Mouse (Mus musculus): ENCODE measurements around the gene Lrrk1. TPM values are rescaled to one million over a fixed set of nuclear protein-coding genes. Genes with fewer than 3 reads are reported as not detected.

The Lrrk1 gene
- polyA plus RNA-seq, 1 experiment = 76.4 TPM

DNA sequence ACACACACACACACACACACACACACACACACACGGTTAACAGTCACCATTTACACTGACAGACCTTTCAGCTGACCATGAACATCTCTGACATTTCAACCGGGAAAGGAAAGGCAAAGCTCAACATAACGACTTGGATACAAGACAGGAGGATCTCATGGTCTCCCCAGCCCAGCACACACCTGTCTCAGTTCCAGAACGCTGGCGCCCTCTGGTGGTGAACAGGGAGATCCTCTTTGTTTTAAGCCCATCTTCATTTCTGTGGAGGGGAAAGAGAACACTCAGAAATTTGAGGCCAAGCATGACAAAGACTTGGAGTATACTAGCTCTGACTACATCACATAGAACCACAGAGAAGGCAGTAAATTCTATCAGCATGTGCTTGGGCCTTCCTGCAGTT lies 87.5 kb downstream of the Lrrk1 start:
- no peak for TF ChIP-seq POLR2A (IDR thresholded peaks at IDR 0.05; ENCODE audit: borderline replicate concordance, extremely low read depth, low read depth, low read length)
- peak; percentile 81 for TF ChIP-seq CTCF (IDR thresholded peaks at IDR 0.05; ENCODE audit: insufficient read depth, low read length)

DNA sequence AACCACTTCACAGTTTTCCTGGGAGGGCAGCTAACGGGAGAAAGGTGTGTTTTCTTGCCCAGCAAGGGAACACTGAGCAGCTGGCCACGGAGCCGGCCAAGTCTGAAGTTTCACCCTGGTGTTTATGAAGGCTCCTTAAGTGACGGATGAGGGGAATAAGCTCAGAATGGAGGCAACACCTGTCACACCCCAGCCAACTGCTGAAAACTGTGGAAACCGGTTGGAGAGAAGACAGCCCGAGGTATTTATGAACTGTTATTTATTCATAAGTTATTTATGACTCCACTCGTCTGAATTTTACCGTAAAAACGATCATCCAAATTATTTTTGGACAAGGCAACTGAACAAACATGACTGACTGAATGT lies 90.5 kb downstream of the Lrrk1 start:
- WGBS = 75% methylated on average over 9 of the region's 9 CpGs
- no peak for DNase-seq
- no peak for TF ChIP-seq POLR2A (IDR thresholded peaks at IDR 0.05; ENCODE audit: borderline replicate concordance, extremely low read depth, low read depth, low read length)
- TF ChIP-seq CTCF (IDR thresholded peaks at IDR 0.05; ENCODE audit: insufficient read depth, low read length) = no peak
- Histone ChIP-seq H3K4me1 (ENCODE audit: control insufficient read depth, insufficient read depth, low read length) (no peaks in the 10 kb centered on the region), H3K4me3 (replicated peaks; ENCODE audit: extremely low read depth, low read depth, low read length) (no peak overlapping the region)

More for the DNA sequence above, 87.5 kb downstream of the Lrrk1 start:
- Histone ChIP-seq H3K4me3 (replicated peaks; ENCODE audit: extremely low read depth, low read depth, low read length) (no peak overlapping the region), H3K4me1 (ENCODE audit: control insufficient read depth, insufficient read depth, low read length) (0 out of 2 replicates have a peak, but pooled peaks cover 2% of the 10 kb centered on the region)
- WGBS = 14% methylated on average over 5 of the region's 5 CpGs
- peak; percentile 74 for DNase-seq

GRCm38 (mm10) chr7:66296921-66297655 lies 91.1 kb downstream of the Lrrk1 start:
- 71% methylated on average over 12 of the region's 12 CpGs for WGBS
- DNase-seq = no peak
- Histone ChIP-seq H3K4me3 (replicated peaks; ENCODE audit: extremely low read depth, low read depth, low read length) (no peak overlapping the region), H3K4me1 (ENCODE audit: control insufficient read depth, insufficient read depth, low read length) (no peaks in the 10 kb centered on the region)
- TF ChIP-seq CTCF (IDR thresholded peaks at IDR 0.05; ENCODE audit: insufficient read depth, low read length) (no peak), POLR2A (IDR thresholded peaks at IDR 0.05; ENCODE audit: borderline replicate concordance, extremely low read depth, low read depth, low read length) (no peak)

DNA sequence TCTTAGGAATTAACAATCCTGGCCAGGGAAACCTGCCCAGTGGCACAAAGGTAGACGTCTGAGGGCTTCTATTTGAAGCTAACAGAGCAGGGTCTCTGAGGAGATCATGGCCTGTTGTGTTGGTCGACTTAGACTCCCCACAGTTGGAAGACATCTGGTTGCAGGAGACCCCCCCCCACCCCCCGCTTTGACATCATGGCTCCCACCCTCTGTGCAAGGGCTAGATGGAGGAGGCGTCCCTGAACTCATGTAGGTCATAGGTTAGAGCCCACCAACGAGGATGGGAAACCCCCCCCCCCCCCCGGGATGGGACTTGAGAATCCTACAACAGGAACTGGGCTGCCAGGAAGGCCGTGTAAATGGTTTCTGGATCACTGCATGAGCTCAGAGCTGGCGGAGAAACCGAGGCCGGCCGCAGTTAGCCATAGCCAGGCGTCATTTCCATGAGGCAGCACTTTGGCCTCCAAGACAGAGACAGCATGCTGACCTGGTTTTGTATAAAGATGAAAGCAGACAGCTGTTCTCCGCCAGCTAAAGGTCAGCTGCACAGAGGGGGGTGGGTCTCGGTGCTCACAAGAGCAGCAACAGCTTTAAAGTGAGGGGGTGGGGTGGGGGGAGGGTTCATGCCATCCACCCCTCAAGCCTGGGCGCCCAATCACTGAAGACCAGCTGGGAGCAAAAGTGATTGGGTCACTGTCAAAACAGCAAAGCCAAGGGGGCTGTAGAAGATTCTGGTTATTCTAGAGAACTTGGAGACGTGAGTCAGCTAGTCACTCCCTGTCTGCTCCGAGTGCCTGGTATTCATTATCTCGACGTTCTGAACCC lies 95.4 kb downstream of the Lrrk1 start:
- WGBS = 71% methylated on average over 19 of the region's 19 CpGs
- Histone ChIP-seq H3K4me3 (replicated peaks; ENCODE audit: extremely low read depth, low read depth, low read length) (no peak overlapping the region), H3K4me1 (ENCODE audit: control insufficient read depth, insufficient read depth, low read length) (no peaks in the 10 kb centered on the region)
- no peak for DNase-seq
- TF ChIP-seq POLR2A (IDR thresholded peaks at IDR 0.05; ENCODE audit: borderline replicate concordance, extremely low read depth, low read depth, low read length) (no peak), CTCF (IDR thresholded peaks at IDR 0.05; ENCODE audit: insufficient read depth, low read length) (no peak)

DNA sequence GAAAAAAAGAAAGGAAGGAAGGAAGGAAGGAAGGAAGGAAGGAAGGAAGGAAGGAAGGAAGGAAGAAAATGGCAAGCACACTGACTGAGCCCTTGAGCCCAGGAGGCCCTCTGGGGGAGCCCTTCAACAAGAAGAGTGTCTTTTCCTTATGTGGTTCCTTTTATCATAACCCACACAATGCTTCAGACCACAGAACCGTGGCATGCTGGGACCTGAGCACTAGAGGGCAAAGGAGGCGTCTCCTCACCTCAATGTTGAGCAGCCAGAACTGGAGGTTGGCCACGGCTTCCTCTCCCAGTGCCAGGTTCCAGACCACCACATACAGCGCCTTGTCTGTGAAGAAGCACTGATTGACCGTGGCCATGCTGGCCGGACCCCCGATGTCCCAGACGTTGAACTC lies 96.1 kb downstream of the Lrrk1 start:
- WGBS = 81% methylated on average over 8 of the region's 8 CpGs
- no peak for TF ChIP-seq POLR2A (IDR thresholded peaks at IDR 0.05; ENCODE audit: borderline replicate concordance, extremely low read depth, low read depth, low read length)
- TF ChIP-seq CTCF (IDR thresholded peaks at IDR 0.05; ENCODE audit: insufficient read depth, low read length) = no peak
- no peak for DNase-seq
- H3K4me3 ChIP-seq (replicated peaks; ENCODE audit: extremely low read depth, low read depth, low read length) = no peak overlapping the region
- no peaks in the 10 kb centered on the region for H3K4me1 ChIP-seq (ENCODE audit: control insufficient read depth, insufficient read depth, low read length)

DNA sequence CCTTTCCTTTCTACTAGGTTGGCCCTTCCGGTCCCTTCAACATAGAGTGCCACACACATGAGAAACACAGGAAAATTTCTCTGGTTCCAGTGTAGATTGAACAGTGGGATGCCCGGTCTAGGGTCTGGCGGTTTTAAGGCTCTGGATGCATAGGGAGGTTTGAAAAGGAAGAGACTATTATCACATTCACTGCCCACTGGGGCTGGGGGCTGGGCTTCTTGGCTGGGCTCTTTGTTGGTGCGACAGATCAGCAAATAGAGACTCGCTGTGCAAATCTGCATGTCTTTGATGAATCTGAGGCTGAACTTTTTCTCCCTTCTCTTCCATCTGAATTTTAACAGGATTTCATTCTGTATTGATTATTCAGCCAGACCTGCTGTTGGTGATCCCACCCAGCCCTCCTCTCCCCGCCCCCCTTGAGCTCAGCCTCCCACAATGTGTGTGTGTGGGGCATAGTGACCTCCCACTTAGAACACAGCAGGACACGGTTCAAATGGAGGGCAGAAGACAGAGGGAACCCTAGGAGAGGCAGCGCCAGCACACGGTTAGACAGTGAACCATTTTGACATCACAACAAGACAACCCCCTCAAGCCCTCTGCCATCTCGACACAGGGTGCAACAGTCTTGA lies 105.1 kb downstream of the Lrrk1 start:
- Histone ChIP-seq H3K4me1 (ENCODE audit: control insufficient read depth, insufficient read depth, low read length) (no peaks in the 10 kb centered on the region), H3K4me3 (replicated peaks; ENCODE audit: extremely low read depth, low read depth, low read length) (no peak overlapping the region)
- no peak for DNase-seq
- 65% methylated on average over 10 of the region's 10 CpGs for WGBS
- TF ChIP-seq CTCF (IDR thresholded peaks at IDR 0.05; ENCODE audit: insufficient read depth, low read length) = no peak
- no peak for TF ChIP-seq POLR2A (IDR thresholded peaks at IDR 0.05; ENCODE audit: borderline replicate concordance, extremely low read depth, low read depth, low read length)

DNA sequence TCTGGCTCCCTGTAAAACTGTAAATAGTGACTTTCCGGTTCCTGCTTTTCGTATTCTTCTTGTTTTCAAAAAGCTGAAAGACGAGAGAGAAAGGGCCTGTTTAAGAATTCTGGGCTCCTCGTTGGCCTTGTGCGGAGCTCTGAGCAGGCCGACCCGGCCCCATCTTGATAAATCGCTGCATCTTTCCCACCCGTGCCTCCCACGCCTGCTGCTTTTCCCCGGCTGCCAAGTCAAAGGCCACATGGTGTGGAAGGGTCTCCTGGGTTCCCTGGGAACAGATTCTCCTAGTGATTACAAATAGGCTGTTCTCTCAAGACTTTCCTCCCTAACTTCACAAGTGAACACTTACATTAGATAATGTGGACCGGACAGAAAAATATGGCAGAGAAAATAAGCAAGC lies 105.9 kb downstream of the Lrrk1 start:
- 74% methylated on average over 12 of the region's 12 CpGs for WGBS
- no peak for DNase-seq
- Histone ChIP-seq H3K4me1 (ENCODE audit: control insufficient read depth, insufficient read depth, low read length) (no peaks in the 10 kb centered on the region), H3K4me3 (replicated peaks; ENCODE audit: extremely low read depth, low read depth, low read length) (no peak overlapping the region)
- no peak for TF ChIP-seq CTCF (IDR thresholded peaks at IDR 0.05; ENCODE audit: insufficient read depth, low read length)
- no peak for TF ChIP-seq POLR2A (IDR thresholded peaks at IDR 0.05; ENCODE audit: borderline replicate concordance, extremely low read depth, low read depth, low read length)

DNA sequence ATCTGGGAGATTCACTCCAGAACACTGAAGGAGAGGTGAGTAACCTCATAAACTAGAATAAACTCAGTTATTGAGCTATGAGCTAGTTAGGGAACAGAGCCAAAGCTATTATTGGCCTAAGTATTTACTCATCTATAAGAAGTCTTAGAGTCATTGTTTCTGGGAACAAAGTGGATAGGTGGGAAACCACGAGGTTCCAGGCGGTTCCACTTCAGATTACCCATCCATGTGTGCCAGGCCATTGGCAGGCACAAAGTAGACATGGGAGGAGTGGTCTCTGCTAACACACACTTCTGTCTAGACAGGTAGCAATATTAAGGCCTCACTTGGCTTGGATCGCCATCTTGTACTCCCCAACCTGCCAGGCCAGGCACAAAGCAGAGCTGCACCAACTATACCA lies 110.1 kb downstream of the Lrrk1 start:
- no peak for TF ChIP-seq CTCF (IDR thresholded peaks at IDR 0.05; ENCODE audit: insufficient read depth, low read length)
- TF ChIP-seq POLR2A (IDR thresholded peaks at IDR 0.05; ENCODE audit: borderline replicate concordance, extremely low read depth, low read depth, low read length) = no peak
- no peak overlapping the region for H3K4me3 ChIP-seq (replicated peaks; ENCODE audit: extremely low read depth, low read depth, low read length)
- H3K4me1 ChIP-seq (ENCODE audit: control insufficient read depth, insufficient read depth, low read length) = no peaks in the 10 kb centered on the region
- 68% methylated on average over 3 of the region's 3 CpGs for WGBS
- DNase-seq = peak; percentile 18

DNA sequence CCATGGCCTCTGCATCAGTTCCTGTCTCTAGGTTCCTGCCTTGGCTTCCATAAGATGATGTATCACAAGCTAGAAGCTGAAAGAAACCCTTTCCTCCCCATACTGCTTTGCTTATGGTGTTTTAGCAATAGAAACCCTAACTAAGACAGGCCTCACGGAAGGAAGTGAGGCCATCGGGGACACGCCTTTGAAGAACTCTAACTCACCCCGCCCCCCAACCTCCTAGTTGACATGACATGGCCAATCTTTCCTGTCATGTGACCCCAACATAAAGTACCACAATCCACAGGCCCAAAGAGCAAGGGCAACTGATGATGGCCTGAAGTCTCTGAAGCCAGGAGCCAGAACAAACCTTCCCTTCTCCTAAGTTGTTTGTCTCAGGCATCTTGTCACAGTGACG lies 114.7 kb downstream of the Lrrk1 start:
- Histone ChIP-seq H3K4me3 (replicated peaks; ENCODE audit: extremely low read depth, low read depth, low read length) (no peak overlapping the region), H3K4me1 (ENCODE audit: control insufficient read depth, insufficient read depth, low read length) (no peaks in the 10 kb centered on the region)
- no peak for DNase-seq
- WGBS = 75% methylated on average over 5 of the region's 5 CpGs
- TF ChIP-seq POLR2A (IDR thresholded peaks at IDR 0.05; ENCODE audit: borderline replicate concordance, extremely low read depth, low read depth, low read length) (no peak), CTCF (IDR thresholded peaks at IDR 0.05; ENCODE audit: insufficient read depth, low read length) (no peak)
